8 mouse cellular contexts compared by ENCODE assay signal in the genomic region with DNA sequence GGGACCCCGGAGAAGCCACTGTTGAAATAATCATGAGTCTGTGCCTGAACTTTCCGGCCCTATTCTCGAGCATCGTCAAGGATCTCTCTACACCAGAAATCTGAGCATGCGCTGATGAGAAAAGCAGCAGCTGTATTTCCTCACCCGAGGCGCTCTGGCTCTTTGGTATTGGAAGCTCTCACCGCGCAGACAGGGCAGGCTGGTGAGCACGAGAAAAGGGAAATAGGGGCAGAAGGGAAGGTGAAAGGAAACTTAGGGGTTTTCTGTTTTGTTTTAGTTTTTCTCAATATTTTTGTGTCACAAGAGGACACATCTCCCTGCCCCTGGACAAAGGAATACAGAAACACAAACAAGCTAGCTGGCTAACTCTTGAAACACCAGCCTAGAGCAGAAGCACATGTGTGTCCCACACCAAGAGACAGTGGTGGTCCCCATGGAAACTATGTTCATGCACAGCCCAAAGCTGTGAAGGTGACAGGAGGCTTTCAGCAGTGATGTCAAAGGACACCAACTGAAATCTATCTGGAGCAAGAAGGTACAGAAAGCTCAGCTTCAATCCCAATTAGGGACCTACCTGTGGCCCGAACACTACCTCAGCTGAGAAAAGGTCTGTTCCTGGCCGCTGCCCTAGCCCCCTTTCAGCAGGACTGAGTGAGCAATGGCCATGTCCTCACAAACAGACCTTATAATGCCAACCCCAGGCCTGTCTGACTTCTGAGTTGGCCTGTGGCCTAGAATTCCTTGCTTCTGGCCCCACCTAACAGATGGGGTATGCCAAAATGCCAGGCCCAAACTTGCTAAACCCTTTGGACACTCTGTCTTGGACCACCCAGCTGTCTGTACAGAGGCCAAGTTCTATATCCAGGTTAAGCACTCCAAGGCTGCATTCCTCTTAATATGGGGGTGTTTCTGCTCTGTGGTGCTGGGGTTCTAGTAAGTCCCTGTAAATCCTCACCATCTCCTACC.
DNase-seq lines count a peak whose midpoint lies in the region; ATAC-seq and TF ChIP-seq lines count a peak whose summit lies in the region.

No protein-coding gene starts in this region.

- no peaks in the 10 kb centered on the region for H3K9me3 ChIP-seq in ES-Bruce4 (replicated peaks; ENCODE audit: control insufficient read depth, insufficient read depth, low read length, poor library complexity, severe bottlenecking)
- no peaks in the 10 kb centered on the region for H3K9me3 ChIP-seq in embryonic facial prominence, embryonic 15.5 days (replicated peaks)
- no peaks in the 10 kb centered on the region for H3K9me3 ChIP-seq in liver, embryonic 13.5 days (replicated peaks)

- H3K4me3 ChIP-seq in ES-Bruce4 (ENCODE audit: low read depth, low read length): peak overlapping the region; percentile 38
- 0 out of 2 replicates have a peak overlapping the region, but pooled peaks have one; percentile 6 for H3K4me3 ChIP-seq in embryonic facial prominence, embryonic 15.5 days (replicated peaks)
- H3K4me3 ChIP-seq in liver, embryonic 13.5 days (replicated peaks): no peak overlapping the region

- no peaks in the 10 kb centered on the region; the same call in 1 of the 2 replicates for H3K36me3 ChIP-seq in ES-Bruce4 (ENCODE audit: control insufficient read depth, insufficient read depth, low read length, poor library complexity, severe bottlenecking)
- H3K36me3 ChIP-seq in embryonic facial prominence, embryonic 15.5 days: no peaks in the 10 kb centered on the region
- H3K36me3 ChIP-seq in liver, embryonic 13.5 days: no peaks in the 10 kb centered on the region

- H3K27me3 ChIP-seq in ES-Bruce4 (ENCODE audit: control insufficient read depth, insufficient read depth, low read length, poor library complexity, severe bottlenecking): no peaks in the 10 kb centered on the region
- H3K27me3 ChIP-seq in embryonic facial prominence, embryonic 15.5 days: no peaks in the 10 kb centered on the region
- no peaks in the 10 kb centered on the region for H3K27me3 ChIP-seq in liver, embryonic 13.5 days

- no peak for TF ChIP-seq EP300 in ES-Bruce4 (IDR thresholded peaks at IDR 0.05; ENCODE audit: insufficient read depth, low read depth, low read length)

- peak; percentile 51 for DNase-seq in cerebellum, adult 9-11 months
- no peak for DNase-seq in cerebellum, postnatal 4 days (ENCODE audit: low spot score in 2 of 2)
- DNase-seq in liver, embryonic 13.5 days: no peak
- DNase-seq in retina, postnatal 1 day: peak; percentile 73
- no peak for DNase-seq in ovary, postnatal 14 days (ENCODE audit: low spot score)

- ATAC-seq in embryonic facial prominence, embryonic 15.5 days (ENCODE audit: insufficient number of reproducible peaks, low FRiP score, low TSS enrichment, low read depth): no peak
- ATAC-seq in hematopoietic stem cell, adult 5-6 weeks (replicated peaks in 1 of 2; ENCODE audit: insufficient read depth in 1 of 2, low FRiP score in 2 of 2, low TSS enrichment in 1 of 2, low read depth in 1 of 2, poor library complexity in 2 of 2, severe bottlenecking in 2 of 2): peak; percentile 57 to 65
- ATAC-seq in liver, embryonic 13.5 days (ENCODE audit: low read depth): no peak

- H3K4me1 ChIP-seq in ES-Bruce4 (ENCODE audit: control insufficient read depth, insufficient read depth, low read length): peaks cover 5% of the 10 kb centered on the region
- peaks cover 16% of the 10 kb centered on the region for H3K4me1 ChIP-seq in embryonic facial prominence, embryonic 15.5 days
- H3K4me1 ChIP-seq in liver, embryonic 13.5 days (replicated peaks): peaks cover 37% of the 10 kb centered on the region

- H3K4me2 ChIP-seq in embryonic facial prominence, embryonic 15.5 days (replicated peaks): peak overlapping the region; percentile 36
- peak overlapping the region; percentile 32 for H3K4me2 ChIP-seq in liver, embryonic 13.5 days

- 44% methylated on average over 12 of the region's 12 CpGs for WGBS in embryonic facial prominence, embryonic 15.5 days
- 16% methylated on average over 12 of the region's 12 CpGs for WGBS in liver, embryonic 13.5 days (ENCODE audit: insufficient replicate concordance)

- no peak for TF ChIP-seq POLR2A in ES-Bruce4 (IDR thresholded peaks at IDR 0.05; ENCODE audit: insufficient read depth, low read length)

- no peak for TF ChIP-seq CTCF in ES-Bruce4 (IDR thresholded peaks at IDR 0.05; ENCODE audit: low read depth, low read length)

- peak overlapping the region; percentile 95 for H3K27ac ChIP-seq in ES-Bruce4 (ENCODE audit: insufficient read depth, low read length)
- H3K27ac ChIP-seq in embryonic facial prominence, embryonic 15.5 days (replicated peaks): no peak overlapping the region
- H3K27ac ChIP-seq in liver, embryonic 13.5 days: peak overlapping the region; percentile 34; the same call in 1 of the 2 replicates

- H3K9ac ChIP-seq in ES-Bruce4 (ENCODE audit: low read depth, poor library complexity, severe bottlenecking): peak overlapping the region; percentile 44
- no peak overlapping the region for H3K9ac ChIP-seq in embryonic facial prominence, embryonic 15.5 days
- H3K9ac ChIP-seq in liver, embryonic 13.5 days: no peak overlapping the region

Comparison
In these comparisons a context has a peak if more than half of its experiments do, and no peak if none do; other contexts are left out.
1. DNase-seq: peak in cerebellum, adult 9-11 months (single experiment) and retina, postnatal 1 day (single experiment); none in cerebellum, postnatal 4 days (0 of 2), liver, embryonic 13.5 days (single experiment) and ovary, postnatal 14 days (single experiment).
2. ATAC-seq: peak in hematopoietic stem cell, adult 5-6 weeks (2 of 2); none in embryonic facial prominence, embryonic 15.5 days (single experiment) and liver, embryonic 13.5 days (single experiment).